8 mouse cellular contexts compared by ENCODE assay signal in the genomic region with DNA sequence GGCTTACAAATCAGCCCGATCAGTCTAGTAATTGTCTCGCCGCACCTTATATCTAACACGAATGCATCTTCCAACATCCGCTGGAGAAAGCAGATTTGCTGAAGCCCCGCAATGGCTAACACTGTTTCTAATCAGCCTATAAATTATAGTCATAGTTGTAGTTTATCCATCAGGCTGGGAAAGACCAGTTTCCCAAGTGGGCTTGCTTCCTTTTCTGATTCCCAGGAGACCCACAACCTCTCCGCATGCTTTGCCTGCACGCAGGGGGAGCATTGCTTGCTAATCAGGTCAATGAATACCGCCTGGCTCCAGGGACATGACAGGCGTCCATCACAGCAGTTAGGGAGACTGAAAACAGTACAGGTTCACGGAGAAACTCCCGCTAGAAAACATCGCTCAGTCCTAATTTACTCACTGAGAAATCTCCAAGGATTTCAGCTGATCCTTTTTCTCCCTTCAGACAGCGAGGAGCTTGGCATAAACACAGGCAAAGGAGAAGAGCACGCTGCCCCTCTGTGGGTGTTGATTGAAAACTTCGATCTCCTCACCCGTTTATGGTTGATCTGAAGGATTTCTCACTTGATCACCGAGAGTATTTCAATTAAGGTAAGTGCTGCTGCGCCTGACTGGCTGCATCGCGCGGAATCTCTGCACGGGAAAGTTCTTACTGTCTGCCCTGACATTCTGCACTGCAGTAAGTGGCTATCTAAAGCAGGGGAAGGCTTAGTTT.
A peak's percentile ranks its signal among the peaks of the same experiment; 100 is the strongest.
DNase-seq lines count a peak whose midpoint lies in the region; ATAC-seq and TF ChIP-seq lines count a peak whose summit lies in the region.

No protein-coding gene starts in this region.

- H3K27me3 ChIP-seq in kidney, postnatal 0 days (ENCODE audit: insufficient read depth, low read length): no peaks in the 10 kb centered on the region
- H3K27me3 ChIP-seq in kidney, adult 2 months (replicated peaks; ENCODE audit: control insufficient read depth, insufficient read depth, low read length): no peaks in the 10 kb centered on the region
- 0 out of 2 replicates have a peak, but pooled peaks cover 7% of the 10 kb centered on the region for H3K27me3 ChIP-seq in embryonic facial prominence, embryonic 12.5 days
- no peaks in the 10 kb centered on the region for H3K27me3 ChIP-seq in midbrain, embryonic 13.5 days

- peak; percentile 9 for DNase-seq in kidney, postnatal 0 days (ENCODE audit: low spot score)
- no peak for DNase-seq in kidney, adult 2 months
- peak; percentile 12 for DNase-seq in hindlimb bud, embryonic 11.5 days (ENCODE audit: extremely low spot score, low read depth, low spot score)
- no peak for DNase-seq in kidney, postnatal 25 days

- no peak overlapping the region for H3K9ac ChIP-seq in kidney, postnatal 0 days (ENCODE audit: low read depth, low read length)
- peak overlapping the region; percentile 42; the same call in 1 of the 2 replicates for H3K9ac ChIP-seq in embryonic facial prominence, embryonic 12.5 days
- H3K9ac ChIP-seq in midbrain, embryonic 13.5 days (replicated peaks): peak overlapping the region; percentile 56

- H3K4me1 ChIP-seq in kidney, postnatal 0 days (replicated peaks; ENCODE audit: insufficient read depth, low read length): no peaks in the 10 kb centered on the region
- no peaks in the 10 kb centered on the region for H3K4me1 ChIP-seq in kidney, adult 2 months (ENCODE audit: control insufficient read depth, insufficient read depth, low read length)
- no peaks in the 10 kb centered on the region for H3K4me1 ChIP-seq in embryonic facial prominence, embryonic 12.5 days
- peaks cover 23% of the 10 kb centered on the region for H3K4me1 ChIP-seq in midbrain, embryonic 13.5 days (replicated peaks)

- no peak for ATAC-seq in kidney, postnatal 0 days (replicated peaks; ENCODE audit: low FRiP score, low read depth)
- no peak for ATAC-seq in embryonic facial prominence, embryonic 12.5 days (ENCODE audit: insufficient number of reproducible peaks, insufficient read depth, low FRiP score, low TSS enrichment)
- ATAC-seq in midbrain, embryonic 13.5 days: peak; percentile 67; the same call in 1 of the 2 replicates
- no peak for ATAC-seq in erythroblast, adult 5-6 weeks (replicated peaks; ENCODE audit: low FRiP score, poor library complexity, severe bottlenecking)
- ATAC-seq in megakaryocyte-erythroid progenitor cell, adult 5-6 weeks (replicated peaks; ENCODE audit: low FRiP score, low TSS enrichment, poor library complexity, severe bottlenecking): no peak

- no peak for TF ChIP-seq CTCF in kidney, postnatal 0 days (IDR thresholded peaks at IDR 0.05; ENCODE audit: low read depth)
- TF ChIP-seq CTCF in kidney, adult 2 months (conservative IDR thresholded peaks at IDR 0.05; ENCODE audit: insufficient read depth, insufficient read length, low read depth, low read length): no peak

- 7% methylated on average over 23 of the region's 23 CpGs for WGBS in kidney, postnatal 0 days
- WGBS in kidney, adult 2 months: 12% methylated on average over 23 of the region's 23 CpGs
- 10% methylated on average over 23 of the region's 23 CpGs for WGBS in embryonic facial prominence, embryonic 12.5 days
- 11% methylated on average over 23 of the region's 23 CpGs for WGBS in midbrain, embryonic 13.5 days

- H3K36me3 ChIP-seq in kidney, postnatal 0 days (ENCODE audit: insufficient read depth, low read length): no peaks in the 10 kb centered on the region
- no peaks in the 10 kb centered on the region for H3K36me3 ChIP-seq in kidney, adult 2 months (ENCODE audit: control insufficient read depth, insufficient read depth, low read length)
- no peaks in the 10 kb centered on the region for H3K36me3 ChIP-seq in embryonic facial prominence, embryonic 12.5 days
- H3K36me3 ChIP-seq in midbrain, embryonic 13.5 days: no peaks in the 10 kb centered on the region

- H3K4me3 ChIP-seq in kidney, postnatal 0 days (replicated peaks; ENCODE audit: low read depth, low read length): peak overlapping the region; percentile 19
- no peak overlapping the region for H3K4me3 ChIP-seq in kidney, adult 2 months (ENCODE audit: insufficient read depth, low read depth, low read length)
- H3K4me3 ChIP-seq in embryonic facial prominence, embryonic 12.5 days: peak overlapping the region; percentile 41
- peak overlapping the region; percentile 44 for H3K4me3 ChIP-seq in midbrain, embryonic 13.5 days (replicated peaks)

- H3K27ac ChIP-seq in kidney, postnatal 0 days: no peak overlapping the region
- no peak overlapping the region for H3K27ac ChIP-seq in kidney, adult 2 months (ENCODE audit: insufficient read depth, low read depth, low read length)
- H3K27ac ChIP-seq in embryonic facial prominence, embryonic 12.5 days: no peak overlapping the region
- H3K27ac ChIP-seq in midbrain, embryonic 13.5 days: peak overlapping the region; percentile 27

- no peak for TF ChIP-seq POLR2A in kidney, adult 2 months (IDR thresholded peaks at IDR 0.05; ENCODE audit: low read depth, low read length)

- H3K4me2 ChIP-seq in kidney, postnatal 0 days (ENCODE audit: low read length): peak overlapping the region; percentile 55
- peak overlapping the region; percentile 64 for H3K4me2 ChIP-seq in embryonic facial prominence, embryonic 12.5 days (replicated peaks)
- peak overlapping the region; percentile 65 for H3K4me2 ChIP-seq in midbrain, embryonic 13.5 days (replicated peaks)

- no peaks in the 10 kb centered on the region for H3K9me3 ChIP-seq in kidney, postnatal 0 days (replicated peaks; ENCODE audit: low read length)
- no peaks in the 10 kb centered on the region for H3K9me3 ChIP-seq in embryonic facial prominence, embryonic 12.5 days
- H3K9me3 ChIP-seq in midbrain, embryonic 13.5 days: no peaks in the 10 kb centered on the region

Comparison
In these comparisons a context has a peak if more than half of its experiments do, and no peak if none do; other contexts are left out.
1. DNase-seq: peak in kidney, postnatal 0 days (single experiment) and hindlimb bud, embryonic 11.5 days (single experiment); none in kidney, adult 2 months (single experiment) and kidney, postnatal 25 days (0 of 2).
2. Peak in every context shown above with its lines, with median percentiles within 50 percentile points of each other: H3K4me2 ChIP-seq.